Mouse (Mus musculus): ENCODE results near the gene Ankrd45. TPM values are rescaled to one million over a fixed set of nuclear protein-coding genes. Genes with fewer than 3 reads are reported as not detected.

Ankrd45 gene
- polyA plus RNA-seq (2012; rRNA removed): not detected in 2 replicates

GRCm38 (mm10) chr1:161142531-161143159 is at the start of gene Ankrd45:
TSS of gene Ankrd45 (plus strand) at chr1:161142691.

DNA sequence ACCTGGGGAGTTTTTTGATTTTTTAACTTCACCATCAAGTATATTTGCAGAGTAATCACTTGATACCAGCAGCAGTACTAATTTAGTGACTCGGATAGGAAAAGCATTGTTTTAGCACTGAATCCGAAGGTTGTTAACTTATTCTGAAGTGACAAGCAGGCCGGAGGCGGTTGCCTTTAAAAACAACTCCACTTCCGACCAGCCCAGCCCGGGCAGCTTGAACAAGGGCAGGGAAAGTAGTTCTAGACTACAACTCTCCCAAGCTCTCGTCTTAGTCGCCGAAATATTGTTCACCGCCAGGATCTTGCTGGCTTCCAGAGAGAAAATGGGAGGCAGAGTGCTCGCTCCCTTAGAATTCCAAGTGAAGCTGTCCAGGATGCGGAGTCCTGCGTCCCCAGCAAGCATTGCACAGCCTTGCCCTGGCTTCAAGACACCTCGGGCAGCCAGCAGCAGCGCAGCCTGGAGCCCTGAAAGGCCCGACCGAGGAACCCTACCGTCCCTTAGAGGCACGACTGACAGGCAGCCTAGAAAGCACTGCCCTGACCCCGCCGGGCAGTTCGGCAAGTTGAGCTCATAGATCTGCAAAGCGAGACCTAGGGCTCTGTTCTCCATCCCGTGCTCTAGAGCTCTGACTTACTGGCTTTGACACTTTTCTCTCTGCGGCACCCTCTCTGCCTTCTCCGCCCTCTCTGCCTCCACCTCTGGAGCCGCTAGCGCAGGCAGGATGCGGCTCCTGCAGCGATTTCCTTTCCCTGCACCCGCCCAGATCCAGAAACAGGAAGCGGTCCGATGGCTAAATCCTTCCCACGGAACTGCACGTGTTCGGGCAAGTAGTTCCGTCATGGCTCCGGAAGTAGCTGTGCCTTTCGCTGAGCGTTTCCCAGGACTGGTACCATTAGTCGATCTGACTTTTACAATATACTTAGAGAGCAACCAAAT is 11.5 kb upstream of the Ankrd45 start, which contains the start of gene Klhl20:
Klhl20 (minus strand) TSS at position 786 of the 939 bp plus-strand sequence.

GRCm38 (mm10) chr1:161159214-161159613 is 16.7 kb downstream of the Ankrd45 start, which contains the start of gene Tex50:
TSS of gene Tex50 (minus strand) at chr1:161159314.

Other genes with a start within 250 kb of the Ankrd45 start
- 3.1 and 5.0 TPM in 2 replicates for gene Rc3h1, start 236.3 kb upstream of the Ankrd45 start, polyA plus RNA-seq (2012; rRNA removed)
- gene Serpinc1, start 164.1 kb upstream of the Ankrd45 start, polyA plus RNA-seq (2012; rRNA removed): 0.39 and 1.7 TPM in 2 replicates
- gene Zbtb37, start 107.8 kb upstream of the Ankrd45 start, polyA plus RNA-seq (2012; rRNA removed): 0.09 and 0.23 TPM in 2 replicates
- gene Dars2, start 72.0 kb upstream of the Ankrd45 start, polyA plus RNA-seq (2012; rRNA removed): 2.5 and 4.0 TPM in 2 replicates
- gene Cenpl, start 72.0 kb upstream of the Ankrd45 start, polyA plus RNA-seq (2012; rRNA removed): 0.18 and 0.26 TPM in 2 replicates
- 0.99 and 1.7 TPM in 2 replicates for gene Klhl20, start 11.2 kb upstream of the Ankrd45 start, polyA plus RNA-seq (2012; rRNA removed)
- gene Tex50, start 16.6 kb downstream of the Ankrd45 start, polyA plus RNA-seq (2012; rRNA removed): not detected in 2 replicates
- 19.3 and 25.6 TPM in 2 replicates for gene Prdx6, start 108.5 kb downstream of the Ankrd45 start, polyA plus RNA-seq (2012; rRNA removed)

All from stomach, adult 2 months (tissue).